Mouse (Mus musculus): ENCODE measurements at regions not wholly inside any gene's neighbourhood (a gene's known extent, or its start where the extent isn't known, plus 50 kb on each side); places are given as distances from the start of the nearest gene placed in this dataset.

- H3K27me3 ChIP-seq (ENCODE audit: control insufficient read depth, insufficient read depth, low read length) = no peaks in the 10 kb centered on the region
- no peaks in the 10 kb centered on the region for H3K36me3 ChIP-seq (replicated peaks; ENCODE audit: control insufficient read depth, insufficient read depth)
- no peak for ATAC-seq (ENCODE audit: low FRiP score)
- no peak overlapping the region for H3K9ac ChIP-seq
- H3K9me3 ChIP-seq (ENCODE audit: control insufficient read depth, low read length) = no peaks in the 10 kb centered on the region
- H3K4me3 ChIP-seq (replicated peaks; ENCODE audit: low read length) = no peak overlapping the region
- H3K4me1 ChIP-seq (replicated peaks; ENCODE audit: control insufficient read depth, insufficient read depth, low read length) = no peaks in the 10 kb centered on the region
- WGBS = 83% methylated on average over 8 of the region's 8 CpGs
- DNase-seq (ENCODE audit: low spot score) = no peak
- no peak overlapping the region for H3K4me2 ChIP-seq (replicated peaks)
- H3K27ac ChIP-seq = no peak overlapping the region
Observed at GRCm38 (mm10) chr12:77986738-77987137, 207.3 kb upstream of the Gm6657 start.

DNA sequence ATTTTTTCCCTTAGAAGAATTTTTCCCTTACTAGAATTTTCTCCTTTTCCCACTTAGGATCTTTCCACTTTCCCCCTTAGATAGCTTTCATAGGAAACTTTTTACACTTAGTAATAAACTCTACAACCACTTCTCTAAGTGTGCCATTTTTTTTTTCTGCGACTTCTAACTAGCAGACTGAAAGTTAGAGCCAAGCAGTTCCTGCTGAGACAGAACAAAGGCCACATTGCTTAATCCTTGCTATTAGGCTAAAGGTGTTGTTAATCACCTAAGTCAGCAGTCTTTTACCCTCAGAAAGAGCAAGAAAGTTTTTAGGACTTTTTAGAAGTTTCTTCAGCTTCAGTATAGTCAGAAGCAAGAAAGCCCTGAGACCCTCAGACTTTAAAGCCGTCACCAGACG, 204.3 kb upstream of the Gm6657 start:
- 45% methylated on average over 3 of the region's 3 CpGs for WGBS
- no peaks in the 10 kb centered on the region for H3K4me1 ChIP-seq (replicated peaks; ENCODE audit: control insufficient read depth, insufficient read depth, low read length)
- ATAC-seq (ENCODE audit: low FRiP score) (no peak), DNase-seq (ENCODE audit: low spot score) (no peak)
- H3K9me3 ChIP-seq (ENCODE audit: control insufficient read depth, low read length) = no peaks in the 10 kb centered on the region
- no peak overlapping the region for H3K4me3 ChIP-seq (replicated peaks; ENCODE audit: low read length)
- no peak overlapping the region for H3K4me2 ChIP-seq (replicated peaks)
- no peak overlapping the region for H3K9ac ChIP-seq
- no peak overlapping the region for H3K27ac ChIP-seq
- H3K36me3 ChIP-seq (replicated peaks; ENCODE audit: control insufficient read depth, insufficient read depth) = no peaks in the 10 kb centered on the region
- no peaks in the 10 kb centered on the region for H3K27me3 ChIP-seq (ENCODE audit: control insufficient read depth, insufficient read depth, low read length)

GRCm38 (mm10) chr12:77991627-77992026, 202.4 kb upstream of the Gm6657 start:
- Histone ChIP-seq H3K9ac (no peak overlapping the region), H3K36me3 (replicated peaks; ENCODE audit: control insufficient read depth, insufficient read depth) (no peaks in the 10 kb centered on the region), H3K4me1 (replicated peaks; ENCODE audit: control insufficient read depth, insufficient read depth, low read length) (no peaks in the 10 kb centered on the region), H3K27ac (no peak overlapping the region), H3K4me3 (replicated peaks; ENCODE audit: low read length) (no peak overlapping the region), H3K27me3 (ENCODE audit: control insufficient read depth, insufficient read depth, low read length) (no peaks in the 10 kb centered on the region), H3K9me3 (ENCODE audit: control insufficient read depth, low read length) (no peaks in the 10 kb centered on the region), H3K4me2 (replicated peaks) (no peak overlapping the region)
- DNase-seq (ENCODE audit: low spot score) = no peak
- 53% methylated on average over 6 of the region's 6 CpGs for WGBS
- ATAC-seq (ENCODE audit: low FRiP score) = no peak

DNA sequence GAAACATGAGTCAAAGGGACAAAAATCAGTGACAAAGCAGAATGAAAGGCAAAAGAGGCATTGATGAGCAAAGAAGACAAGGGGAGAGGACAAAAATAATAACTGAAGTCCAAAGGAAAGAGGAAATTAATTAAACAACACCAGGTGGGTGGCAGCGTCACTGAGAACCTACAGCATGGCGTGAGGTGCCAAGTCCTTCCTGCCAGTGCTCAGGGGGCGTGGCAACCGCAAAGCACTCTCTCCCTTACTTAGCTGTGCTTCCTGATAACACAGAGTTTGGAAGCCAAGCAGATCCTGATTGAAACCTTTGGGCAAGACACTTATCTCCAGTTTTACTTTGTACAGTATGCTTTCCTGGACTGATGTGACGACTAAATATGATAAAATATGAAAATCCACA, 199.9 kb upstream of the Gm6657 start:
- 92% methylated on average over 5 of the region's 5 CpGs for WGBS
- no peaks in the 10 kb centered on the region for H3K9me3 ChIP-seq (ENCODE audit: control insufficient read depth, low read length)
- no peak overlapping the region for H3K9ac ChIP-seq
- no peak overlapping the region for H3K4me2 ChIP-seq (replicated peaks)
- no peaks in the 10 kb centered on the region for H3K27me3 ChIP-seq (ENCODE audit: control insufficient read depth, insufficient read depth, low read length)
- no peak for DNase-seq (ENCODE audit: low spot score)
- H3K4me1 ChIP-seq (replicated peaks; ENCODE audit: control insufficient read depth, insufficient read depth, low read length) = no peaks in the 10 kb centered on the region
- no peaks in the 10 kb centered on the region for H3K36me3 ChIP-seq (replicated peaks; ENCODE audit: control insufficient read depth, insufficient read depth)
- no peak for ATAC-seq (ENCODE audit: low FRiP score)
- no peak overlapping the region for H3K4me3 ChIP-seq (replicated peaks; ENCODE audit: low read length)
- no peak overlapping the region for H3K27ac ChIP-seq

DNA sequence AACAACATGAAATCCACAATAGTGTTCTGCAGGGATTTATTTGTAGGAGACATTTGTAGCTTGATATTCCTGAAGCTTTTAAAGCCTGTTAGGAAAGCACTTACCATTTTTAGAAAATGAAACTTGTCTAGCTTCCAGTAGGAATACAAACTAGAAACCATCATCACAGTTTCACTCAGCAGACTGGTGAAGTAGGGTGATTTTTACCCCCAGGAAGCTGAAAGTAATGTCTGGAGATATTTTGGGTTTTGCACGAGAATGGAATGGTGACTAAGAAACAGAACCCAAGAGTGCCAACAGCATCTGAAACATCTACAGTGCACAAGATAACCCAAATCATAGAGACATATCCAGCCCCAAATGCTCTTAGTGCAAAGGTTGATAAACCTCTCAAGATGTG, 196.1 kb upstream of the Gm6657 start:
- DNase-seq (ENCODE audit: low spot score) (no peak), ATAC-seq (ENCODE audit: low FRiP score) (no peak)
- Histone ChIP-seq H3K36me3 (replicated peaks; ENCODE audit: control insufficient read depth, insufficient read depth) (no peaks in the 10 kb centered on the region), H3K4me3 (replicated peaks; ENCODE audit: low read length) (no peak overlapping the region), H3K27me3 (ENCODE audit: control insufficient read depth, insufficient read depth, low read length) (no peaks in the 10 kb centered on the region), H3K27ac (no peak overlapping the region), H3K9me3 (ENCODE audit: control insufficient read depth, low read length) (no peaks in the 10 kb centered on the region), H3K9ac (no peak overlapping the region), H3K4me1 (replicated peaks; ENCODE audit: control insufficient read depth, insufficient read depth, low read length) (no peaks in the 10 kb centered on the region), H3K4me2 (replicated peaks) (no peak overlapping the region)
- WGBS = 91% methylated on average over 1 of the region's 1 CpGs

GRCm38 (mm10) chr12:78000401-78000800, 193.6 kb upstream of the Gm6657 start:
- DNase-seq (ENCODE audit: low spot score) = no peak
- no peaks in the 10 kb centered on the region for H3K9me3 ChIP-seq (ENCODE audit: control insufficient read depth, low read length)
- no peak overlapping the region for H3K4me3 ChIP-seq (replicated peaks; ENCODE audit: low read length)

GRCm38 (mm10) chr12:78001846-78002245, 192.2 kb upstream of the Gm6657 start:
- no peaks in the 10 kb centered on the region for H3K9me3 ChIP-seq (ENCODE audit: control insufficient read depth, low read length)
- no peak overlapping the region for H3K4me2 ChIP-seq (replicated peaks)
- 65% methylated on average over 9 of the region's 9 CpGs for WGBS
- no peaks in the 10 kb centered on the region for H3K36me3 ChIP-seq (replicated peaks; ENCODE audit: control insufficient read depth, insufficient read depth)
- DNase-seq (ENCODE audit: low spot score) = peak; percentile 29
- H3K27ac ChIP-seq = no peak overlapping the region
- H3K4me3 ChIP-seq (replicated peaks; ENCODE audit: low read length) = no peak overlapping the region
- no peaks in the 10 kb centered on the region for H3K4me1 ChIP-seq (replicated peaks; ENCODE audit: control insufficient read depth, insufficient read depth, low read length)
- ATAC-seq (ENCODE audit: low FRiP score) = peak; percentile 43; the same call in 1 of the 2 replicates
- H3K9ac ChIP-seq = no peak overlapping the region
- no peaks in the 10 kb centered on the region for H3K27me3 ChIP-seq (ENCODE audit: control insufficient read depth, insufficient read depth, low read length)

More at GRCm38 (mm10) chr12:78000401-78000800, 193.6 kb upstream of the Gm6657 start:
- Histone ChIP-seq H3K36me3 (replicated peaks; ENCODE audit: control insufficient read depth, insufficient read depth) (no peaks in the 10 kb centered on the region), H3K4me1 (replicated peaks; ENCODE audit: control insufficient read depth, insufficient read depth, low read length) (no peaks in the 10 kb centered on the region), H3K27ac (no peak overlapping the region), H3K9ac (no peak overlapping the region), H3K27me3 (ENCODE audit: control insufficient read depth, insufficient read depth, low read length) (no peaks in the 10 kb centered on the region), H3K4me2 (replicated peaks) (no peak overlapping the region)
- 83% methylated on average over 3 of the region's 3 CpGs for WGBS
- no peak for ATAC-seq (ENCODE audit: low FRiP score)

DNA sequence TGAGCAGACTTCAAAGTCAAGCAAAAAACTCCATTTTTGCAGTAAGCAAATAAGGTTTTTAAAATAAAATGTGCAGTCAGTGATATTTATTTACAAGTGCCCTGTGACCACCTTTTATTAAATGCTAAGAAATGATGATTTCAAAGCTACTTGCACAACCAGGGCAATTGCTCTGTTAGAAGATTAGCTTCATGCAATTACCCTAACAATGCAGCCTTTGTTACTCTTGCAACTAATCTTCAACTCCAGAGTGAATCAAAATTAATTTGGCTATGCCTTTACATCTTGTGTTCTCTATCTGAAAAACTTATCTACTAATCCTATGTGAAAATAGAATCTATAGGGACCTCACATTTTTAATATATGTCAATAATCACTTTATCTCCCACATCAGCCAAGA, 160.3 kb upstream of the Gm6657 start:
- H3K36me3 ChIP-seq (replicated peaks; ENCODE audit: control insufficient read depth, insufficient read depth) = no peaks in the 10 kb centered on the region
- no peak overlapping the region for H3K4me3 ChIP-seq (replicated peaks; ENCODE audit: low read length)
- H3K4me1 ChIP-seq (replicated peaks; ENCODE audit: control insufficient read depth, insufficient read depth, low read length) = no peaks in the 10 kb centered on the region; the same call in 1 of the 2 replicates
- DNase-seq (ENCODE audit: low spot score) = no peak
- ATAC-seq (ENCODE audit: low FRiP score) = no peak
- no peak overlapping the region for H3K4me2 ChIP-seq (replicated peaks)
- H3K27ac ChIP-seq = no peak overlapping the region
- H3K27me3 ChIP-seq (ENCODE audit: control insufficient read depth, insufficient read depth, low read length) = no peaks in the 10 kb centered on the region
- no peaks in the 10 kb centered on the region for H3K9me3 ChIP-seq (ENCODE audit: control insufficient read depth, low read length)
- H3K9ac ChIP-seq = no peak overlapping the region

DNA sequence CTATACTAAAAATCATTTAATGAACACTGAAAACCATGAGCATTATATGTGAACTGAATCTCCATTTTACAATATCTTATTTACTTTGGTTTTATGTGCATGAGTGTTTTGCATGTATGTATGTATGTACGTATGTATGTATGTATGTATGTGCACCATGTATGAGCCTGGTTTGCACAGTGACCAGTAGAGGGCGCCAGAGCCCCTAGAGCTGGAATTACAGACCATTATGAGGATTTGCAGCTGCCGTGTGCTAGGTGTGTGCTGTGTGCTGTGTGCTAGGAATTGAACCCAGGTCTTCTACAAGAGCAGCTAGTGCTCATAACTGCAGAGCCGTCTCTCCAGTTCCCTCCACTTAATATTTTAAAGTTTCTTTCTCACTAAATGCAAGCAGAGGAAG, 147.5 kb upstream of the Gm6657 start:
- Histone ChIP-seq H3K4me2 (replicated peaks) (no peak overlapping the region), H3K27ac (no peak overlapping the region), H3K36me3 (replicated peaks; ENCODE audit: control insufficient read depth, insufficient read depth) (no peaks in the 10 kb centered on the region), H3K9me3 (ENCODE audit: control insufficient read depth, low read length) (0 out of 2 replicates have a peak, but pooled peaks cover 4% of the 10 kb centered on the region), H3K9ac (no peak overlapping the region), H3K27me3 (ENCODE audit: control insufficient read depth, insufficient read depth, low read length) (no peaks in the 10 kb centered on the region), H3K4me1 (replicated peaks; ENCODE audit: control insufficient read depth, insufficient read depth, low read length) (no peaks in the 10 kb centered on the region), H3K4me3 (replicated peaks; ENCODE audit: low read length) (no peak overlapping the region)
- ATAC-seq (ENCODE audit: low FRiP score) (no peak), DNase-seq (ENCODE audit: low spot score) (no peak)
- WGBS = 82% methylated on average over 4 of the region's 4 CpGs

DNA sequence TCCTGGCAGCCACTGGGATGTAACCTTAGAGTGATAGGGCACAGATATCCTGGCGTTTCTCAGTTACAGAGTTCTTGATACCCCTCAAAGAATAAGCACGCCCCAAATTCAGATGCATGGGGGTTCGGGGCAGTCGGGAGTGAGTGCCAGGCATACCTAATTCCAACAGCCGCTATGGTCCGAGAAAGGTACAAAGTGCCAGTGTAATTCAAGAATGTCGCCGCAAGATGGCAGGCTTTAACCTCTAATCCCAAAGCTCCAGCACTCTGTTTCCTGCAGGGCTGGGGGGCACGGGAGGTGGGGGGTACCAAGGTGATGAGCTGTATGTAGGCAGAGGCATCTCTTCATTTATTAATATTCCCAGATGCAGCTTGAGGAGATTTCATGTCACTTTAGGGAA, 138.1 kb upstream of the Gm6657 start:
- 0 out of 2 replicates have a peak overlapping the region, but pooled peaks have one; percentile 7 for H3K4me3 ChIP-seq (replicated peaks; ENCODE audit: low read length)
- H3K4me2 ChIP-seq (replicated peaks) = peak overlapping the region; percentile 54
- no peaks in the 10 kb centered on the region for H3K36me3 ChIP-seq (replicated peaks; ENCODE audit: control insufficient read depth, insufficient read depth)
- no peaks in the 10 kb centered on the region for H3K9me3 ChIP-seq (ENCODE audit: control insufficient read depth, low read length)
- peaks cover 8% of the 10 kb centered on the region; the same call in 1 of the 2 replicates for H3K4me1 ChIP-seq (replicated peaks; ENCODE audit: control insufficient read depth, insufficient read depth, low read length)
- H3K27me3 ChIP-seq (ENCODE audit: control insufficient read depth, insufficient read depth, low read length) = 0 out of 2 replicates have a peak, but pooled peaks cover 3% of the 10 kb centered on the region
- H3K27ac ChIP-seq = no peak overlapping the region
- DNase-seq (ENCODE audit: low spot score) (peak; percentile 68), ATAC-seq (ENCODE audit: low FRiP score) (peak; percentile 59; the same call in 1 of the 2 replicates)
- H3K9ac ChIP-seq = peak overlapping the region; percentile 53
- 3% methylated on average over 9 of the region's 9 CpGs for WGBS
